Mouse (Mus musculus): Measurements from ENCODE around the gene Cldn15. TPM values are rescaled to one million over a fixed set of nuclear protein-coding genes. Genes with fewer than 3 reads are reported as not detected.

Gene Cldn15
- total and polyA plus RNA-seq, 3 experiments, result 0.25 to 0.29 TPM; not detected in 1

DNA sequence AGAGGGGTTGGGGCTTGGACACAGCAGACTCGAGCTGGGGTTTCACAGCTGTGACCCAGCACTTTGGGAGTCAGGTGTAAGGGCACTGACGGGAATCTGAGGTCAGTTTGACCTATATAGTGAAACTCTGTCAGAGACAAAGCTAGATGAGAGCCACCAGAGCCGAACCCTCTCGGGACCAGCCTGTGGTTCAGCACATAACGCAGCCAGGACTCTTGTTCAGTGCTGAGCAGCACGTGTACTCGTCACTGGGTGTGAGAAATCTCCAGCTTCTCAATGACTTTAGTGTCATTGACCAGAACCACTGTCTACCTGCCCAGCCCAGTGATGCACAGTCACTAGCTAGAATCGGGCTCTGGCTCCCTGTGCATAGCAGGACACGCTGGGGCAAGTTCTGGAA, 43.6 kb upstream of the Cldn15 start:
- no peak overlapping the region for H3K9ac ChIP-seq (ENCODE audit: insufficient read depth, low read depth)
- peaks cover 9 to 11% of the 10 kb centered on the region in 2 experiments for H3K4me1 ChIP-seq (ENCODE audit: control insufficient read depth in 1 of 2, insufficient read depth in 2 of 2)
- in situ Hi-C loops (cut with MboI; ENCODE audit: low pct_ligation_motif_present, low pct_unique_long_range_greater_than_20kb, low sequenced_read_pairs), result loop anchor here (10.0 kb wide), 1 partner anchor 192 kb away; the partner anchor contains the start of gene Trim56
- dilution Hi-C loops (cut with MboI; ENCODE audit: extremely low pct_ligation_motif_present, extremely low pct_unique_long_range_greater_than_20kb, low sequenced_read_pairs), result no loop called here
- H3K79me2 ChIP-seq (replicated peaks; ENCODE audit: control insufficient read depth, extremely low read depth, insufficient read depth, poor library complexity, severe bottlenecking), result no peaks in the 10 kb centered on the region
- peaks cover 0 to 7% of the 10 kb centered on the region in 2 experiments for H3K36me3 ChIP-seq (replicated peaks in 1 of 2; ENCODE audit: control insufficient read depth in 1 of 2, insufficient read depth in 1 of 2, low read length in 1 of 2)
- no peaks in the 10 kb centered on the region for H3K9me3 ChIP-seq (replicated peaks; ENCODE audit: low read length)
- peaks cover 10% of the 10 kb centered on the region for H3K27me3 ChIP-seq (replicated peaks)
- no peak for DNase-seq (ENCODE audit: extremely low read depth)
- TF ChIP-seq RCOR1 (conservative IDR thresholded peaks at IDR 0.05; ENCODE audit: low read depth, low read length), result no peak
- 0 out of 2 replicates have a peak, but pooled peaks have one; percentile 56 for TF ChIP-seq BHLHE40 (IDR thresholded peaks at IDR 0.05; ENCODE audit: low read depth, low read length)
- TF ChIP-seq POLR2A (IDR thresholded peaks at IDR 0.05; ENCODE audit: low read depth, low read length), result no peak
- H3K4me3 ChIP-seq (replicated peaks in 1 of 3; ENCODE audit: low read depth in 2 of 3, low read length in 2 of 3, poor library complexity in 1 of 3), result no peak overlapping the region
- H3K27ac ChIP-seq (ENCODE audit: insufficient read depth, low read depth), result no peak overlapping the region
- no peak overlapping the region for H3K4me2 ChIP-seq (ENCODE audit: insufficient read depth, low read depth, poor library complexity, severe bottlenecking)

GRCm38 (mm10) chr5:136923751-136924478, 42.5 kb upstream of the Cldn15 start:
- no peak for DNase-seq (ENCODE audit: extremely low read depth)

GRCm38 (mm10) chr5:136929073-136929472, 37.3 kb upstream of the Cldn15 start:
- Histone ChIP-seq H3K4me1 (ENCODE audit: control insufficient read depth in 1 of 2, insufficient read depth in 2 of 2) (peaks cover 5 to 20% of the 10 kb centered on the region in 2 experiments), H3K27ac (ENCODE audit: insufficient read depth, low read depth) (no peak overlapping the region), H3K4me2 (ENCODE audit: insufficient read depth, low read depth, poor library complexity, severe bottlenecking) (no peak overlapping the region), H3K9ac (ENCODE audit: insufficient read depth, low read depth) (no peak overlapping the region), H3K36me3 (replicated peaks in 1 of 2; ENCODE audit: control insufficient read depth in 1 of 2, insufficient read depth in 1 of 2, low read length in 1 of 2) (peaks cover 0 to 8% of the 10 kb centered on the region in 2 experiments), H3K4me3 (replicated peaks in 1 of 3; ENCODE audit: low read depth in 2 of 3, low read length in 2 of 3, poor library complexity in 1 of 3) (no peak overlapping the region), H3K27me3 (replicated peaks) (no peaks in the 10 kb centered on the region), H3K9me3 (replicated peaks; ENCODE audit: low read length) (no peaks in the 10 kb centered on the region), H3K79me2 (replicated peaks; ENCODE audit: control insufficient read depth, extremely low read depth, insufficient read depth, poor library complexity, severe bottlenecking) (no peaks in the 10 kb centered on the region)
- in situ Hi-C loops (cut with MboI; ENCODE audit: low pct_ligation_motif_present, low pct_unique_long_range_greater_than_20kb, low sequenced_read_pairs) (loop anchor here (5.0 to 10.0 kb wide), 2 partner anchors 33 to 186 kb away; partner anchors contain the start of gene Trim56), dilution Hi-C loops (cut with MboI; ENCODE audit: extremely low pct_ligation_motif_present, extremely low pct_unique_long_range_greater_than_20kb, low sequenced_read_pairs) (no loop called here)
- DNase-seq (ENCODE audit: extremely low read depth), result peak; percentile 88
- TF ChIP-seq UBTF (IDR thresholded peaks at IDR 0.05; ENCODE audit: low read depth, low read length) (no peak), ZNF384 (IDR thresholded peaks at IDR 0.05; ENCODE audit: low read depth, low read length) (no peak), SMC3 (IDR thresholded peaks at IDR 0.05; ENCODE audit: low read depth, low read length) (peak; percentile 91), POLR2A (IDR thresholded peaks at IDR 0.05; ENCODE audit: low read depth, low read length) (no peak), TBP (conservative IDR thresholded peaks at IDR 0.05; ENCODE audit: low read depth, low read length) (no peak), BHLHE40 (IDR thresholded peaks at IDR 0.05; ENCODE audit: low read depth, low read length) (no peak), GABPA (IDR thresholded peaks at IDR 0.05; ENCODE audit: insufficient replicate concordance, low read depth, low read length) (no peak), MAZ (IDR thresholded peaks at IDR 0.05; ENCODE audit: low read depth, low read length) (peak; percentile 39; the same call in 1 of the 2 replicates), MXI1 (IDR thresholded peaks at IDR 0.05; ENCODE audit: low read depth, low read length) (no peak), CHD2 (IDR thresholded peaks at IDR 0.05; ENCODE audit: low read length) (no peak), NRF1 (IDR thresholded peaks at IDR 0.05; ENCODE audit: low read depth, low read length) (no peak), ELF1 (IDR thresholded peaks at IDR 0.05; ENCODE audit: low read depth, low read length) (no peak), ZKSCAN1 (IDR thresholded peaks at IDR 0.05; ENCODE audit: borderline replicate concordance, low read depth, low read length) (no peak), ZC3H11A (IDR thresholded peaks at IDR 0.05; ENCODE audit: low read depth, low read length) (peak; percentile 51), CTCF (conservative IDR thresholded peaks at IDR 0.05 in 1 of 2, IDR thresholded peaks at IDR 0.05 in 1 of 2; ENCODE audit: low read depth in 2 of 2, low read length in 2 of 2) (peak; percentile 94 to 99), JUND (conservative IDR thresholded peaks at IDR 0.05; ENCODE audit: low read depth, low read length) (no peak), RAD21 (IDR thresholded peaks at IDR 0.05; ENCODE audit: low read depth, low read length) (peak; percentile 99), E2F4 (IDR thresholded peaks at IDR 0.05; ENCODE audit: insufficient replicate concordance, low read depth, low read length) (no peak)

More at GRCm38 (mm10) chr5:136923751-136924478, 42.5 kb upstream of the Cldn15 start:
- TF ChIP-seq MAZ (IDR thresholded peaks at IDR 0.05; ENCODE audit: low read depth, low read length) (no peak), GABPA (IDR thresholded peaks at IDR 0.05; ENCODE audit: insufficient replicate concordance, low read depth, low read length) (no peak), RCOR1 (conservative IDR thresholded peaks at IDR 0.05; ENCODE audit: low read depth, low read length) (no peak)
- H3K9ac ChIP-seq (ENCODE audit: insufficient read depth, low read depth), result no peak overlapping the region
- H3K4me2 ChIP-seq (ENCODE audit: insufficient read depth, low read depth, poor library complexity, severe bottlenecking), result no peak overlapping the region
- dilution Hi-C loops (cut with MboI; ENCODE audit: extremely low pct_ligation_motif_present, extremely low pct_unique_long_range_greater_than_20kb, low sequenced_read_pairs) (no loop called here), in situ Hi-C loops (cut with MboI; ENCODE audit: low pct_ligation_motif_present, low pct_unique_long_range_greater_than_20kb, low sequenced_read_pairs) (loop anchor here (10.0 kb wide), 1 partner anchor 191 kb away; the partner anchor contains the start of gene Trim56)
- H3K27ac ChIP-seq (ENCODE audit: insufficient read depth, low read depth), result no peak overlapping the region
- peaks cover 8 to 9% of the 10 kb centered on the region in 2 experiments; a peak in 3 of 4 replicates for H3K4me1 ChIP-seq (ENCODE audit: control insufficient read depth in 1 of 2, insufficient read depth in 2 of 2)
- H3K4me3 ChIP-seq (replicated peaks in 1 of 3; ENCODE audit: low read depth in 2 of 3, low read length in 2 of 3, poor library complexity in 1 of 3), result no peak overlapping the region
- peaks cover 10% of the 10 kb centered on the region for H3K27me3 ChIP-seq (replicated peaks)
- H3K79me2 ChIP-seq (replicated peaks; ENCODE audit: control insufficient read depth, extremely low read depth, insufficient read depth, poor library complexity, severe bottlenecking), result no peaks in the 10 kb centered on the region
- H3K36me3 ChIP-seq (replicated peaks in 1 of 2; ENCODE audit: control insufficient read depth in 1 of 2, insufficient read depth in 1 of 2, low read length in 1 of 2), result peaks cover 0 to 7% of the 10 kb centered on the region in 2 experiments
- H3K9me3 ChIP-seq (replicated peaks; ENCODE audit: low read length), result no peaks in the 10 kb centered on the region
